Mouse (Mus musculus) spleen, adult 2 months (tissue): ENCODE data around the gene Smurf2. TPM values are rescaled to one million over a fixed set of nuclear protein-coding genes. Genes with fewer than 3 reads are reported as not detected.

ENCODE experiments used
- DNase-seq, 2 experiments: peaks; one replicate each; pipeline versions ENCODE4 v3.0.0 to v3.0.0-alpha.2; 2012 to 2021; ENCODE audit warnings: low spot score in 2 of 2, low read depth in 1 of 2
- H3K27ac ChIP-seq: fragments of 200-500 bp; 2 replicates; pipeline ENCODE4 v1.5.1; 2012; ENCODE audit warnings: low read length, inconsistent platforms; ENCODE audit not compliant: insufficient read depth
- H3K27me3 ChIP-seq: fragments of 200-500 bp; 2 replicates; pipeline ENCODE4 v1.6.1; 2012; ENCODE audit warnings: mild to moderate bottlenecking, moderate library complexity, low read length, inconsistent platforms; ENCODE audit not compliant: control insufficient read depth, insufficient read depth
- H3K36me3 ChIP-seq: fragments of 200-500 bp; 2 replicates; pipeline ENCODE4 v1.6.1; 2012; ENCODE audit warnings: mild to moderate bottlenecking, low read length, inconsistent platforms; ENCODE audit not compliant: control insufficient read depth, insufficient read depth
- H3K4me1 ChIP-seq: fragments of 200-500 bp; 2 replicates; pipeline ENCODE4 v1.6.1; 2011; ENCODE audit warnings: inconsistent platforms; ENCODE audit not compliant: control insufficient read depth, insufficient read depth, insufficient read length
- H3K4me3 ChIP-seq: fragments of 200-500 bp; 2 replicates; pipeline ENCODE4 v1.5.1; 2011; ENCODE audit warnings: mild to moderate bottlenecking, inconsistent platforms; ENCODE audit not compliant: insufficient read depth, insufficient read length; ENCODE audit errors: extremely low read depth
- CTCF ChIP-seq: fragments of 200-500 bp; IDR thresholded peaks from 2 replicates; pipeline ENCODE4 v1.5.1; 2011; ENCODE audit warnings: mild to moderate bottlenecking, inconsistent platforms; ENCODE audit not compliant: insufficient read depth, insufficient read length, insufficient replicate concordance; ENCODE audit errors: extremely low read depth
- POLR2A ChIP-seq: fragments of 200-500 bp; IDR thresholded peaks from 2 replicates; pipeline ENCODE4 v1.6.1; 2011; ENCODE audit warnings: low read depth, low read length, inconsistent platforms
- WGBS: fragments of 180-500 bp; shearing (Covaris S2); methylation state at CpG from one replicate; pipeline ENCODE4 v1.1.7; 2018; 5-methylcytosine and 5-hydroxymethylcytosine counted together
- polyA plus RNA-seq: library from polyadenylated mRNA; depleted of rRNA; stranded (reverse); fragments of >200 nt; gene quantifications from 2 replicates; pipeline ENCODE4 v1.2.3, GENCODE M21; 2012; rRNA removed

Gene Smurf2
- polyA plus RNA-seq: 4.9 TPM in 2 replicates

DNA sequence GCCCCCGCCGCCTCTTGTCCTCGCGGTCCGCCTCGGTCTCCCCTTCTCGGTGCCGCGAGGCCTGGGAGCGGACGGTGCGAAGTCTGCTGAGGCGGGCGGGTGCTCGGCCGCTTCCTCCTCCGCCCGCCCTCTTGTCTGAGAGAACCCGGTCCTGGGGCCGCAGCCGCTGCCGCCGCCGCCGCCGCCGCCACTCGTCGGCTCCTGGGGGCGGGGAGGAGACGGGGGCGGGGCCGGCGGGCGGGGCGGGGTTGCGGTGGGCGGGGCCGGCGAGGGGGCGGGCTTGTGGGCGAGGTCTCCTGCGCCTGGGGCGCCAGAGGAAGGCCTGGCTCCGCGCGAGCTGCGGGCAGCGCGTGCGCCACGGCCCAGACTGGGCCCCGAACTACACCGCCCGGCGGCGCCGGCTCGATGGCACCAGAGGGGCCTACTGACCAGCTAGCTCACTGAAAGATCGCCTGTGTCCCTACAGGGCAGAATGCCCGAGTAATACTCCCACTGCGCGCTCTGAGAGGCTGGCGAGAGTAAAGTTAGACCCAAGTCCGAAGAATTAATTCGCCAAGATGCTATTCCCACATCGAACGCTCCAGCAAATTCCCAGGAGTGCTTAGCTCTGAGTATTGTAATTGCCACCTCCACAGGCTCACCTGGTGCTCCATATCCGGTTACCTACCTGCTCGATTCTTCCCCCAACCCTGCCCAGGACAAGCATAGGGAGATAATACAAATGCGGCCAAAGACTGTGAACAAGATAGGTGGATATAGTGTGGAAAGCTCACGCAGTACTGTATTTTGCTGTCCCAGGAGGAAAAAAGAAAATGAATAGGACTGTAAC lies at the start of gene Smurf2:
Gene Smurf2 (minus strand): TSS at position 165 of the 829 bp plus-strand sequence.
- TF ChIP-seq CTCF: no peak
- TF ChIP-seq POLR2A: peak; percentile 39; the same call in 1 of the 2 replicates
- 9% methylated on average over 34 of the region's 72 CpGs for WGBS
- Histone ChIP-seq H3K27ac (peak within 1 kb of the TSS; percentile 86), H3K4me3 (peak within 1 kb of the TSS; percentile 80), H3K36me3 (no peaks in the 10 kb centered on the region), H3K4me1 (no peaks in the 10 kb centered on the region; the same call in 1 of the 2 replicates), H3K27me3 (no peaks in the 10 kb centered on the region)
- DNase-seq: peak; percentile 45 to 80

GRCm38 (mm10) chr11:106969798-106970197 lies 49.3 kb upstream of the Smurf2 start:
- Histone ChIP-seq H3K4me1 (peaks cover 7% of the 10 kb centered on the region; the same call in 1 of the 2 replicates), H3K36me3 (no peaks in the 10 kb centered on the region), H3K27me3 (no peaks in the 10 kb centered on the region), H3K27ac (no peak overlapping the region), H3K4me3 (no peak overlapping the region)
- TF ChIP-seq POLR2A: no peak
- no peak for TF ChIP-seq CTCF
- no peak for DNase-seq
- 96% methylated on average over 8 of the region's 8 CpGs for WGBS

GRCm38 (mm10) chr11:106967630-106968029 lies 47.1 kb upstream of the Smurf2 start:
- H3K4me3 ChIP-seq: no peak overlapping the region
- H3K36me3 ChIP-seq: no peaks in the 10 kb centered on the region
- TF ChIP-seq CTCF (no peak), POLR2A (no peak)
- WGBS: 82% methylated on average over 10 of the region's 10 CpGs
- no peaks in the 10 kb centered on the region for H3K27me3 ChIP-seq
- peaks cover 4% of the 10 kb centered on the region; the same call in 1 of the 2 replicates for H3K4me1 ChIP-seq
- H3K27ac ChIP-seq: peak overlapping the region; percentile 43
- no peak for DNase-seq

GRCm38 (mm10) chr11:106965881-106966280 lies 45.4 kb upstream of the Smurf2 start:
- H3K4me1 ChIP-seq: peaks cover 18% of the 10 kb centered on the region; the same call in 1 of the 2 replicates
- TF ChIP-seq CTCF (no peak), POLR2A (no peak)

DNA sequence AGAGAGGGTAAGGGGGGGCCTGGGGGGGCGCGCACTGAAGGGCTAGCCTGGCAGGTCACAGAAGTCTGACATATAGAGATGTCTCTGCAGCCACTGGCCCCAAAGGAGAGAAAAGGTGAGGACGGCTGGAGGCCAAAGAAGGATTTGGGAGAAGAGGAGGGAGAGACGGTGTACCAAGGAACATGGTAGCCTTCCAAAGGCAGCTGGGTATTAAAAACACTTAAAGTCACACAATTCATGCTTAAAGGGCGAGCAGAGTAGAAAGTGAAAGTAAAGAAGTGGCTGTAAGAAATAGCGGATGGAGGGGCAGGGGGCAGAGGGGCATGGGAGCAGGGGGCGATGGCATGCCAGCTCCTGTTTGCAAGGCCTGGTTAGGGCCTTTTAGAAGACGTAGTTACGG lies 41.8 kb upstream of the Smurf2 start:
- DNase-seq: no peak
- H3K36me3 ChIP-seq: no peaks in the 10 kb centered on the region
- H3K27me3 ChIP-seq: no peaks in the 10 kb centered on the region
- TF ChIP-seq POLR2A: no peak
- no peak for TF ChIP-seq CTCF
- H3K4me3 ChIP-seq: peak overlapping the region; percentile 29; the same call in 1 of the 2 replicates
- peak overlapping the region; percentile 31 for H3K27ac ChIP-seq
- WGBS: 62% methylated on average over 9 of the region's 9 CpGs
- peaks cover 18% of the 10 kb centered on the region for H3K4me1 ChIP-seq

More at GRCm38 (mm10) chr11:106965881-106966280, 45.4 kb upstream of the Smurf2 start:
- 94% methylated on average over 4 of the region's 4 CpGs for WGBS
- Histone ChIP-seq H3K27me3 (no peaks in the 10 kb centered on the region), H3K4me3 (no peak overlapping the region), H3K27ac (no peak overlapping the region), H3K36me3 (no peaks in the 10 kb centered on the region)
- no peak for DNase-seq

GRCm38 (mm10) chr11:106961471-106962081 lies 41.1 kb upstream of the Smurf2 start:
- peaks cover 18% of the 10 kb centered on the region for H3K4me1 ChIP-seq
- no peak overlapping the region for H3K4me3 ChIP-seq
- 7% methylated on average over 13 of the region's 13 CpGs for WGBS
- DNase-seq: peak; percentile 38 to 65
- no peak for TF ChIP-seq POLR2A
- no peak for TF ChIP-seq CTCF
- H3K27ac ChIP-seq: peak overlapping the region; percentile 31
- H3K27me3 ChIP-seq: no peaks in the 10 kb centered on the region
- no peaks in the 10 kb centered on the region for H3K36me3 ChIP-seq
